Mouse (Mus musculus): Measurements from ENCODE around the gene Ralgps2.

DNA sequence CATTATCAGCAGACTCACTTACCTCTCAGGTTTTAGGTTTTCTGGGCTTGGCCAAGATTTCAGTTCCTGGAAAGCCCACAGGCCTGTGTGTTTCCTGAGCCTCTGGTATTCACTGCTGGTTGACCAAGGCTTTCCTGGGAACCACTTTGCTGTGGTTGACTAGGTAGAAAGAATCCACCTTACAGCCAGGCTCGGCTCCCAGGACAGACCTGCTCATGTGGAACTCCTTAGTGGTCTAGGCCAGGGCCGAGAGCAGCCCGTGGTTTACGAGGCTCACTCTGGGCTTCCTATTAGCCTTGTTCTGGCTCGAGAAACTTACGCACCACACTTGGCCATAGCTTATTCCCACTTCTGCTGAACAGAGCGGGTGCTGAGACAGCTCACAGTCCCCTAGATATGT is 163.4 kb downstream of the Ralgps2 start:
- no peak for TF ChIP-seq POLR2A (IDR thresholded peaks at IDR 0.05; ENCODE audit: insufficient read length, low read depth)
- TF ChIP-seq USF1 (IDR thresholded peaks at IDR 0.05; ENCODE audit: low read depth), result no peak
- no peak for TF ChIP-seq MYOG (IDR thresholded peaks at IDR 0.05; ENCODE audit: control insufficient read depth in 1 of 3, insufficient read depth in 1 of 3, insufficient read length in 2 of 3, low read depth in 2 of 3)
- TF ChIP-seq TCF12 (IDR thresholded peaks at IDR 0.05; ENCODE audit: insufficient read depth, poor library complexity, severe bottlenecking), result no peak
- TF ChIP-seq MAX (IDR thresholded peaks at IDR 0.05; ENCODE audit: low read depth), result no peak
- TF ChIP-seq POLR2AphosphoS2 (IDR thresholded peaks at IDR 0.05; ENCODE audit: insufficient read length, low read depth), result no peak
